ENCODE assay signal across 28 mouse cellular contexts in genomic region chr9:123247992-123248391, GRCm38 (mm10). TPM values are rescaled to one million over a fixed set of nuclear protein-coding genes. Genes with fewer than 3 reads are reported as not detected.
DNase-seq lines count a peak whose midpoint lies in the region; ATAC-seq and TF ChIP-seq lines count a peak whose summit lies in the region.
"Had no signal": no experiment of that assay in that cellular context is flagged by ENCODE, and none has a peak within 500 bp of the region (broad histone marks: within the 10 kb centered on the region; RNA-seq: fewer than 3 reads in every experiment).

No protein-coding gene starts in this region.

- no peaks in the 10 kb centered on the region; the same call in 1 of the 2 replicates for H3K4me1 ChIP-seq in liver, embryonic 12.5 days
- peaks cover 0 to 2% of the 10 kb centered on the region in 2 experiments; a peak in 1 of 4 replicates for H3K4me1 ChIP-seq in liver, embryonic 14.5 days (replicated peaks; ENCODE audit: control insufficient read depth in 2 of 2, insufficient read depth in 2 of 2, low read length in 1 of 2)
- H3K4me1 ChIP-seq in neural tube, embryonic 15.5 days = no peaks in the 10 kb centered on the region
- H3K4me1 ChIP-seq in forebrain, embryonic 10.5 days = peaks cover 2% of the 10 kb centered on the region; the same call in 1 of the 2 replicates
- H3K4me1 ChIP-seq: forebrain, embryonic 13.5 days; hindbrain, embryonic 12.5 days; hindbrain, embryonic 15.5 days had no signal

- H3K9me3 ChIP-seq in liver, embryonic 12.5 days (replicated peaks) = no peaks in the 10 kb centered on the region
- no peaks in the 10 kb centered on the region for H3K9me3 ChIP-seq in liver, embryonic 14.5 days (ENCODE audit: control insufficient read depth, low read length)
- H3K9me3 ChIP-seq in neural tube, embryonic 15.5 days (replicated peaks) = no peaks in the 10 kb centered on the region
- no peaks in the 10 kb centered on the region for H3K9me3 ChIP-seq in forebrain, embryonic 10.5 days
- H3K9me3 ChIP-seq: embryonic facial prominence, embryonic 10.5 days; embryonic facial prominence, embryonic 13.5 days; forebrain, embryonic 13.5 days; hindbrain, embryonic 12.5 days; hindbrain, embryonic 15.5 days had no signal

- peak; percentile 40 for TF ChIP-seq EP300 in liver, embryonic 14.5 days (IDR thresholded peaks at IDR 0.05; ENCODE audit: low read depth)

- no peak for DNase-seq in liver, embryonic 14.5 days (ENCODE audit: low read depth in 3 of 3, low spot score in 3 of 3)
- no peak for DNase-seq in forebrain, embryonic 10.5 days (ENCODE audit: extremely low spot score, low spot score)
- DNase-seq in right cerebral cortex, postnatal 14 days = no peak
- DNase-seq: adrenal gland, adult 8-10 months; adrenal gland, postnatal 25 days; cerebellum, adult 11-12 months; cerebellum, adult 8-10 months; cerebellum, postnatal 10 days; cerebellum, postnatal 36 days; embryo, embryonic 11 days; forebrain, postnatal 0 days; gastrocnemius, adult 2 months; gastrocnemius, postnatal 14 days; heart, adult 11 months had no signal

- 39% methylated on average over 1 of the region's 1 CpGs for WGBS in liver, embryonic 12.5 days (ENCODE audit: insufficient replicate concordance)
- 13% methylated on average over 1 of the region's 1 CpGs for WGBS in liver, embryonic 14.5 days (ENCODE audit: insufficient replicate concordance)
- 80% methylated on average over 1 of the region's 1 CpGs for WGBS in neural tube, embryonic 15.5 days
- WGBS in forebrain, embryonic 10.5 days = 83% methylated on average over 1 of the region's 1 CpGs

- no peak overlapping the region for H3K4me2 ChIP-seq in liver, embryonic 12.5 days
- H3K4me2 ChIP-seq in liver, embryonic 14.5 days (ENCODE audit: low read depth) = no peak overlapping the region
- H3K4me2 ChIP-seq in neural tube, embryonic 15.5 days = no peak overlapping the region
- H3K4me2 ChIP-seq: embryonic facial prominence, embryonic 13.5 days; forebrain, embryonic 13.5 days; heart, embryonic 11.5 days; hindbrain, embryonic 12.5 days; hindbrain, embryonic 15.5 days had no signal

- no peak overlapping the region for H3K4me3 ChIP-seq in liver, embryonic 12.5 days
- H3K4me3 ChIP-seq in liver, embryonic 14.5 days (ENCODE audit: insufficient read depth in 1 of 2, low read depth in 2 of 2, low read length in 2 of 2) = no peak overlapping the region
- H3K4me3 ChIP-seq in neural tube, embryonic 15.5 days (replicated peaks) = no peak overlapping the region
- H3K4me3 ChIP-seq in forebrain, embryonic 10.5 days = no peak overlapping the region
- H3K4me3 ChIP-seq: embryonic facial prominence, embryonic 10.5 days; embryonic facial prominence, embryonic 13.5 days; erythroblast, embryonic 14.5 days; forebrain, embryonic 13.5 days; gastrocnemius, adult 2 months; hindbrain, embryonic 12.5 days; hindbrain, embryonic 15.5 days had no signal

- H3K27ac ChIP-seq in liver, embryonic 12.5 days = no peak overlapping the region
- no peak overlapping the region for H3K27ac ChIP-seq in liver, embryonic 14.5 days
- H3K27ac ChIP-seq in neural tube, embryonic 15.5 days (replicated peaks) = no peak overlapping the region
- H3K27ac ChIP-seq in forebrain, embryonic 10.5 days = no peak overlapping the region
- H3K27ac ChIP-seq: embryonic facial prominence, embryonic 10.5 days; embryonic facial prominence, embryonic 13.5 days; forebrain, embryonic 13.5 days; gastrocnemius, adult 2 months; hindbrain, embryonic 12.5 days; hindbrain, embryonic 15.5 days had no signal

- H3K36me3 ChIP-seq in liver, embryonic 12.5 days = no peaks in the 10 kb centered on the region
- H3K36me3 ChIP-seq in liver, embryonic 14.5 days (replicated peaks; ENCODE audit: control insufficient read depth, insufficient read depth, low read depth) = no peaks in the 10 kb centered on the region
- no peaks in the 10 kb centered on the region for H3K36me3 ChIP-seq in neural tube, embryonic 15.5 days
- H3K36me3 ChIP-seq in forebrain, embryonic 10.5 days (replicated peaks) = no peaks in the 10 kb centered on the region
- H3K36me3 ChIP-seq: embryonic facial prominence, embryonic 10.5 days; embryonic facial prominence, embryonic 13.5 days; hindbrain, embryonic 12.5 days; hindbrain, embryonic 15.5 days had no signal

- no peak overlapping the region for H3K9ac ChIP-seq in liver, embryonic 12.5 days
- no peak overlapping the region for H3K9ac ChIP-seq in liver, embryonic 14.5 days (replicated peaks)
- no peak overlapping the region for H3K9ac ChIP-seq in neural tube, embryonic 15.5 days (replicated peaks)
- H3K9ac ChIP-seq: embryonic facial prominence, embryonic 13.5 days; forebrain, embryonic 13.5 days; forebrain, postnatal 0 days; hindbrain, embryonic 12.5 days; hindbrain, embryonic 15.5 days had no signal

- H3K27me3 ChIP-seq in liver, embryonic 12.5 days (replicated peaks) = no peaks in the 10 kb centered on the region
- H3K27me3 ChIP-seq in liver, embryonic 14.5 days (ENCODE audit: control insufficient read depth, insufficient read depth, low read length) = no peaks in the 10 kb centered on the region
- no peaks in the 10 kb centered on the region for H3K27me3 ChIP-seq in neural tube, embryonic 15.5 days (replicated peaks)
- no peaks in the 10 kb centered on the region for H3K27me3 ChIP-seq in forebrain, embryonic 10.5 days (ENCODE audit: poor library complexity, severe bottlenecking)
- H3K27me3 ChIP-seq: embryonic facial prominence, embryonic 13.5 days; forebrain, embryonic 13.5 days; hindbrain, embryonic 12.5 days; hindbrain, embryonic 15.5 days had no signal

- no peak for TF ChIP-seq CTCF in liver, embryonic 14.5 days (IDR thresholded peaks at IDR 0.05; ENCODE audit: low read depth)

- ATAC-seq in liver, embryonic 12.5 days = peak; percentile 60; the same call in 1 of the 2 replicates
- no peak for ATAC-seq in liver, embryonic 14.5 days (ENCODE audit: insufficient read depth)
- ATAC-seq in megakaryocyte progenitor cell, adult 5-6 weeks (replicated peaks; ENCODE audit: poor library complexity) = peak; percentile 59
- ATAC-seq in neural tube, embryonic 15.5 days (ENCODE audit: low FRiP score) = no peak
- ATAC-seq: activated CD4-positive, CD25-positive, alpha-beta regulatory T cell, adult 4 months; CD4-positive, CD25-positive, alpha-beta regulatory T cell, adult 4 months; forebrain, embryonic 13.5 days; forebrain, postnatal 0 days had no signal

RNA-seq across cellular contexts. Expression of gene Tmem158, which starts 12.6 kb away (rescaled TPM):
- polyA plus RNA-seq in liver, embryonic 12.5 days (2016; fragmentation: Nextera tagmentation; extraction: Ambion mirVana) = 12.6 and 12.8 TPM in 2 replicates
- polyA plus RNA-seq in liver, embryonic 14.5 days (2012; rRNA removed) = 3.3 and 4.2 TPM in 2 replicates
- polyA plus RNA-seq in liver, embryonic 14.5 days (2014; fragmentation: Nextera tagmentation; extraction: Ambion mirVana) = 1.8 and 2.3 TPM in 2 replicates
- total RNA-seq in megakaryocyte progenitor cell, adult 5-6 weeks (2015) = 0.54 and 0.62 TPM in 2 replicates
- total RNA-seq in megakaryocyte progenitor cell, adult 5-6 weeks (2017) = 0.47 and 0.54 TPM in 2 replicates
- polyA plus RNA-seq in neural tube, embryonic 15.5 days (2015; fragmentation: Nextera tagmentation; extraction: Ambion mirVana) = 39.1 and 49.7 TPM in 2 replicates
- polyA plus RNA-seq in forebrain, embryonic 10.5 days (2016; fragmentation: Nextera tagmentation; extraction: Ambion mirVana) = 3.3 and 3.6 TPM in 2 replicates

RNA-seq across cellular contexts. Expression of gene Cdcp1, which starts 32.2 kb away (rescaled TPM):
- polyA plus RNA-seq in liver, embryonic 12.5 days (2016; fragmentation: Nextera tagmentation; extraction: Ambion mirVana) = 0.18 and 0.25 TPM in 2 replicates
- polyA plus RNA-seq in liver, embryonic 14.5 days (2012; rRNA removed) = 0.27 and 0.38 TPM in 2 replicates
- polyA plus RNA-seq in liver, embryonic 14.5 days (2014; fragmentation: Nextera tagmentation; extraction: Ambion mirVana) = 0.15 and 0.35 TPM in 2 replicates
- total RNA-seq in megakaryocyte progenitor cell, adult 5-6 weeks (2015) = 0.07 and 0.44 TPM in 2 replicates
- 0.17 and 0.30 TPM in 2 replicates for total RNA-seq in megakaryocyte progenitor cell, adult 5-6 weeks (2017)
- 0.19 and 2.5 TPM in 2 replicates for polyA plus RNA-seq in neural tube, embryonic 15.5 days (2015; fragmentation: Nextera tagmentation; extraction: Ambion mirVana)
- polyA plus RNA-seq in forebrain, embryonic 10.5 days (2016; fragmentation: Nextera tagmentation; extraction: Ambion mirVana) = 1.8 TPM in 2 replicates
- total RNA-seq: gastrocnemius, adult 2 months; gastrocnemius, postnatal 14 days; gastrocnemius, postnatal 4 days had no signal
- polyA plus RNA-seq: C2C12; erythroblast, embryonic 14.5 days; forebrain, embryonic 13.5 days had no signal

Comparison
In these comparisons a context has a peak if more than half of its experiments do, and no peak if none do; other contexts are left out.
1. ATAC-seq: peak in liver, embryonic 12.5 days (single experiment) and megakaryocyte progenitor cell, adult 5-6 weeks (single experiment); none in liver, embryonic 14.5 days (single experiment) and neural tube, embryonic 15.5 days (single experiment).